Mouse (Mus musculus): ENCODE measurements around the gene Ppp1r36. TPM values are rescaled to one million over a fixed set of nuclear protein-coding genes. Genes with fewer than 3 reads are reported as not detected.

Ppp1r36 gene
- polyA plus RNA-seq, 1 experiment: not detected

DNA sequence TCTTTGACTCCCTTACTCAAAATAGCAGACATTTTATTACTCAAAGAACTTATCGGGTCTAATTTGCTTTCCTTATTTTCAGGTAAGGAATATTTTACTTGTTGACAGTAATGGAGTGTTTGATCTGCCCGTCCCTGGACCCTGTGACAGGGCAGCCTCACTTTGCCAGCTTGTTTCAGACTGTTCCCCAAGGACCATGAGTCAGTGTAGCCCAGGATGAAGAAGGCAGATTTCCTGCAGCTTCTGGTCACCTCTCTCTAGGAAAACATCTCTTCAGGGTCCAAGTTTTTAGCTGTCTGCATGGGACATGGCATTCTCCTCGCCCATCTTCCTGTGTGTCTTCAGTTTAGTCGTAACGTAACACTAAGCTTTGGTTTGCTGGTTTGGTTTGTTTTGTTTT, 20.1 kb upstream of the Ppp1r36 start:
- TF ChIP-seq POLR2A (IDR thresholded peaks at IDR 0.05; ENCODE audit: low read depth, low read length): no peak
- no peak for TF ChIP-seq CTCF (IDR thresholded peaks at IDR 0.05; ENCODE audit: extremely low read depth, insufficient read length, insufficient replicate concordance, low read depth, low read length)
- Histone ChIP-seq H3K27me3 (ENCODE audit: control insufficient read depth, insufficient read depth, low read length) (no peaks in the 10 kb centered on the region; the same call in 1 of the 2 replicates), H3K4me3 (ENCODE audit: low read depth, low read length) (no peak overlapping the region), H3K4me1 (ENCODE audit: control insufficient read depth, insufficient read depth, insufficient read length, low read length) (no peaks in the 10 kb centered on the region), H3K36me3 (ENCODE audit: control insufficient read depth, insufficient read depth, low read length) (no peaks in the 10 kb centered on the region), H3K27ac (ENCODE audit: insufficient read depth, low read depth, low read length) (no peak overlapping the region)
- 89% methylated on average over 5 of the region's 5 CpGs for WGBS

GRCm38 (mm10) chr12:76401674-76402073, 15.7 kb upstream of the Ppp1r36 start:
- 64% methylated on average over 3 of the region's 3 CpGs for WGBS
- TF ChIP-seq POLR2A (IDR thresholded peaks at IDR 0.05; ENCODE audit: low read depth, low read length): no peak
- peak; percentile 15; the same call in 1 of the 2 replicates for TF ChIP-seq CTCF (IDR thresholded peaks at IDR 0.05; ENCODE audit: extremely low read depth, insufficient read length, insufficient replicate concordance, low read depth, low read length)
- Histone ChIP-seq H3K27ac (ENCODE audit: insufficient read depth, low read depth, low read length) (no peak overlapping the region), H3K27me3 (ENCODE audit: control insufficient read depth, insufficient read depth, low read length) (peaks cover 20% of the 10 kb centered on the region), H3K36me3 (ENCODE audit: control insufficient read depth, insufficient read depth, low read length) (no peaks in the 10 kb centered on the region), H3K4me3 (ENCODE audit: low read depth, low read length) (no peak overlapping the region), H3K4me1 (ENCODE audit: control insufficient read depth, insufficient read depth, insufficient read length, low read length) (peaks cover 16% of the 10 kb centered on the region)

GRCm38 (mm10) chr12:76402991-76403885, 14.1 kb upstream of the Ppp1r36 start:
- WGBS: 4% methylated on average over 54 of the region's 54 CpGs
- Histone ChIP-seq H3K27ac (ENCODE audit: insufficient read depth, low read depth, low read length) (peak overlapping the region; percentile 80), H3K4me3 (ENCODE audit: low read depth, low read length) (peak overlapping the region; percentile 90), H3K4me1 (ENCODE audit: control insufficient read depth, insufficient read depth, insufficient read length, low read length) (peaks cover 16% of the 10 kb centered on the region), H3K36me3 (ENCODE audit: control insufficient read depth, insufficient read depth, low read length) (no peaks in the 10 kb centered on the region), H3K27me3 (ENCODE audit: control insufficient read depth, insufficient read depth, low read length) (peaks cover 20% of the 10 kb centered on the region)
- TF ChIP-seq POLR2A (IDR thresholded peaks at IDR 0.05; ENCODE audit: low read depth, low read length): no peak

DNA sequence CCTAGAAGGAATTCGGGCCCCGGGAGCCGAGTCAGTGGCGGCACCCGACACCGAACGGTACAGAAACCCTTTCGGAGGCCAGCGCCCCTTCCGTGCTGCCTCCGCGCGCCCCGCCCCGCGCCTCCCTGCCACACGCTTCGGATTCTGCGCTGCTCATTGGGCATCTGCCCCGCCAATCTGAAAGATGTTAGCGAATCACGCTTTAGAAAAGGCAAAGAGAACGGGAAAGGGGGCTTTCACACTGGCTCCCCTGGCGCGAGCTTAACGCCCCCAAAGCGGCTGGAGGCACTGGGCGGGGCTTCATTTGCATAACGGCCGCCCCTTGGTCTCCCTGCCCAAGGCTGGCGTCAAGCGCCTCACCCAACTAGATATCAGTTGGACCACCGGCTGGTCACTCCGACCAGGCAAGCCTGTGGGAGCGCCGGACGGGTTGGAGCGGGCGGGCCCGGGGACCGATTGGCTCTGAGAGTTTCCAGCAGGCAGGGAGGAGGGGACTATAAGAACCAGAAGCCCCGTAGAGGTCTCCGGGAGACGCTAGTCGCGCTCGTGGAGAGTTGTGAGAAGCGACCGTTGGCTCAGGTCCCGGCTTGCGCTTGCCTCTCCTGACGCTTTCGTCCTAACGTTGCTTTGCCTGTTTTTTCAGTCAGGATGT, 13.3 kb upstream of the Ppp1r36 start, which contains the start of gene Hspa2:
TSS of gene Hspa2 (plus strand) at position 291 of the 652 bp plus-strand sequence.
- TF ChIP-seq POLR2A (IDR thresholded peaks at IDR 0.05; ENCODE audit: low read depth, low read length) (peak; percentile 96), CTCF (IDR thresholded peaks at IDR 0.05; ENCODE audit: extremely low read depth, insufficient read length, insufficient replicate concordance, low read depth, low read length) (no peak)
- WGBS: under 1% methylated on average over 54 of the region's 54 CpGs
- H3K4me1 ChIP-seq (ENCODE audit: control insufficient read depth, insufficient read depth, insufficient read length, low read length): peaks cover 16% of the 10 kb centered on the region
- H3K4me3 ChIP-seq (ENCODE audit: low read depth, low read length): peak within 1 kb of the TSS; percentile 90
- no peaks in the 10 kb centered on the region for H3K36me3 ChIP-seq (ENCODE audit: control insufficient read depth, insufficient read depth, low read length)
- H3K27ac ChIP-seq (ENCODE audit: insufficient read depth, low read depth, low read length): peak within 1 kb of the TSS; percentile 80
- peaks cover 20% of the 10 kb centered on the region for H3K27me3 ChIP-seq (ENCODE audit: control insufficient read depth, insufficient read depth, low read length)

DNA sequence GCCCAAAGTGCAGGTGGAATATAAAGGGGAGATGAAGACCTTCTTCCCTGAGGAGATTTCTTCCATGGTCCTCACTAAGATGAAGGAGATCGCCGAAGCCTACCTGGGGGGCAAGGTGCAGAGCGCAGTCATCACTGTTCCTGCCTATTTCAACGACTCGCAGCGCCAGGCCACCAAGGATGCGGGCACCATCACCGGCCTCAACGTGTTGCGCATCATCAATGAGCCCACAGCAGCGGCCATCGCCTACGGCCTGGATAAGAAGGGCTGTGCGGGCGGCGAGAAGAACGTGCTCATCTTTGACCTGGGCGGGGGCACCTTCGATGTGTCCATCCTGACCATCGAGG, 12.5 kb upstream of the Ppp1r36 start:
- Histone ChIP-seq H3K27me3 (ENCODE audit: control insufficient read depth, insufficient read depth, low read length) (peaks cover 20% of the 10 kb centered on the region), H3K4me1 (ENCODE audit: control insufficient read depth, insufficient read depth, insufficient read length, low read length) (peaks cover 16% of the 10 kb centered on the region), H3K27ac (ENCODE audit: insufficient read depth, low read depth, low read length) (no peak overlapping the region), H3K4me3 (ENCODE audit: low read depth, low read length) (peak overlapping the region; percentile 90), H3K36me3 (ENCODE audit: control insufficient read depth, insufficient read depth, low read length) (no peaks in the 10 kb centered on the region)
- TF ChIP-seq CTCF (IDR thresholded peaks at IDR 0.05; ENCODE audit: extremely low read depth, insufficient read length, insufficient replicate concordance, low read depth, low read length) (no peak), POLR2A (IDR thresholded peaks at IDR 0.05; ENCODE audit: low read depth, low read length) (no peak)
- WGBS: 10% methylated on average over 20 of the region's 20 CpGs

DNA sequence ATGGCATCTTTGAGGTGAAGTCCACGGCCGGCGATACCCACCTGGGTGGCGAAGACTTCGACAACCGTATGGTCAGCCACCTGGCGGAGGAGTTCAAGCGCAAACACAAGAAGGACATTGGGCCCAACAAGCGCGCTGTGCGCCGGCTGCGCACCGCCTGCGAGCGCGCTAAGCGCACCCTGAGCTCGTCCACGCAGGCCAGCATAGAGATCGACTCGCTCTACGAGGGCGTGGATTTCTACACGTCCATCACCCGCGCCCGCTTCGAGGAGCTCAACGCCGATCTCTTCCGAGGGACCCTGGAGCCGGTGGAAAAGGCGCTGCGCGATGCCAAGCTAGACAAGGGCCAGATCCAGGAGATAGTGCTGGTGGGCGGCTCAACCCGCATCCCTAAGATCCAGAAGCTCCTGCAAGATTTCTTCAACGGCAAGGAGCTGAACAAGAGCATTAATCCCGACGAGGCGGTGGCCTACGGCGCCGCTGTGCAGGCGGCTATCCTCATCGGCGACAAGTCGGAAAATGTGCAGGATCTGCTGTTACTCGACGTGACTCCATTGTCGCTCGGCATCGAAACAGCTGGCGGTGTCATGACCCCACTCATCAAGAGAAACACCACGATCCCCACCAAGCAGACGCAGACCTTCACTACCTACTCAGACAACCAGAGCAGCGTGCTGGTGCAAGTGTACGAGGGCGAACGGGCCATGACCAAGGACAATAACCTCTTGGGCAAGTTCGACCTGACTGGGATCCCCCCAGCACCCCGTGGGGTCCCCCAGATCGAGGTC, 12.0 kb upstream of the Ppp1r36 start:
- peak overlapping the region; percentile 90 for H3K4me3 ChIP-seq (ENCODE audit: low read depth, low read length)
- no peak for TF ChIP-seq CTCF (IDR thresholded peaks at IDR 0.05; ENCODE audit: extremely low read depth, insufficient read length, insufficient replicate concordance, low read depth, low read length)
- no peak for TF ChIP-seq POLR2A (IDR thresholded peaks at IDR 0.05; ENCODE audit: low read depth, low read length)
- H3K4me1 ChIP-seq (ENCODE audit: control insufficient read depth, insufficient read depth, insufficient read length, low read length): peaks cover 16% of the 10 kb centered on the region
- no peaks in the 10 kb centered on the region for H3K36me3 ChIP-seq (ENCODE audit: control insufficient read depth, insufficient read depth, low read length)
- no peak overlapping the region for H3K27ac ChIP-seq (ENCODE audit: insufficient read depth, low read depth, low read length)
- 5% methylated on average over 64 of the region's 64 CpGs for WGBS
- peaks cover 20% of the 10 kb centered on the region for H3K27me3 ChIP-seq (ENCODE audit: control insufficient read depth, insufficient read depth, low read length)

All from small intestine, adult 2 months (tissue).